Mouse (Mus musculus) cerebellum, adult 9-11 months (tissue): ENCODE results near the gene Nufip1.

Source experiments
- DNase-seq: peaks from one replicate; pipeline ENCODE4 v3.0.0; 2022

Nufip1 gene

DNA sequence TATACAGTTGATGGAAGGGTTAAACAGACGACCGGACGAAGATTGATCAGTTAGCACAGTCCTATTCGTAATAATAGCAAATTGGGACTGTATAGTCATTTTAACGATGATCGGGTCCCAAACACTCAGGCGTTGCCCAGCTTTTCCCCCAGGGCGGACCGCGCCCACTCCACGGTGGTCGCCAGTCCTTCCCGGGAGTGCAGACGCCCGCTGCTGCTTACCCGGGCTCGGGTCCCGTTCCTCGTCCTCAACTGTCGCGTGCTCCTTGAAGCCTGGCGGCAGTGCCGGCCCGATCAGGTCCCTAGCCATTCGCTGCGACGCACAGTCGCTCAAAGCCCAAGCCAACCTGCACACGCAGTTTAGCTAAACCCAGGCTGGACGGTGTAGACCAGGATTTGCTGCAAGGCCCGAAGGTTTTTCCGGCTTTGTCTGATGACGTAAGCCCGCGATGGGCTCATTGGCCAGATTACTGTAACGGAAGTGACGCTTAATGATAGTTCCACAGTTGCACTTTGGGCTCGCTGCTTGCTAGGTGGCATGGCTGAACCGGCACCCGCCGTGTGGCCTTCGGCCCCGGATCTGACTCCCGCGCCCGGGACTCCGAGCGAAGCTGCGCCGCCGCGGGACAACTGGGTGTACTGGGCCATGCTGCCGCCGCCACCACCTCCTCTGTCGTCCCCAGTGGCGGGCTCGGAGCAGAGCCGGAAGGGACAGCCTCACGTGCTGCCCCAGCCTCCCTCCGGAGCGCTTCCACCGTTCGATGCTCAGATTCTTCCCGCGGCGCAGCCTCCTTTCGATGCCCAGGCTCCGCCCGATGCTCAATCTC, at the start of gene Nufip1, which contains the start of gene Gpalpp1:
Gene Nufip1 (plus strand): TSS at position 496 of the 826 bp plus-strand sequence.
Gene Gpalpp1 (minus strand): TSS at position 365 of the 826 bp plus-strand sequence.
- peak; percentile 92 for DNase-seq

DNA sequence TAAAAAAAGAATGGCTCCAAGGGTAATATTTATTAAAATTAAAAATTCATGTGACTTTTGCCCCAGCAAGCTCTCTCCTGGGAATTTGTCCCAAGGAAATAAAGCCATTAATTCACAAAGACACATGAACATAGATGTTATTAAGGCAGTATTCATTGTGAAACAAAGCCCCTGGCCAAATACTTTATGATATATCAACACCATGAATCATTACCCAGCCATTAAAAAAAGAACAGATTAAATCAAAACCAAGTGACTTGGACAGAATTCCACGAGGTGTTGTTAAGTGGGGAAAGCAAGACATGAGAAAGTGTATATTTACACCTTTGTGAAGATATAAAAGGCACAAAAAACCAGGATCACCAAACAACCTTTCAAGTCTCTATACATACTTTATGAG, 43.5 kb upstream of the Nufip1 start:
- DNase-seq: no peak

DNA sequence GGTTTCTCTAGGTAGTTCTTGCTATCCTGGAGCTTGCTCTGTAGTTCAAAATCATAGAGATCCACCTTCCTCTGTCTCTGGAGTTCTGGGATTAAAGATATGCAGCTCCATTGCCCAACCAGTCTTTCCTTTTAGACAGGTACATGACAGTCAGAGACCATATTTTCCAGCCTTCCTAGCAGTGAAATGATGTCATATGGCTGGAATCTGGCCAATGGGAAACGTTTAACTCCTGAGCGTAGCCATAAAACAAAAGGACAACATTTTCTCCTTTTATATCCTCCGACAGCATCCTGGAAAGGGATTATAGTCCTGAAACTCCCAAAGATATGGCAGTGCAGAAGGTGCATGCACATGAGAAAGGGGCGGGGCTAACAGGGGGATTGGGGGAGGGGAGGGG, 42.4 kb upstream of the Nufip1 start:
- no peak for DNase-seq

DNA sequence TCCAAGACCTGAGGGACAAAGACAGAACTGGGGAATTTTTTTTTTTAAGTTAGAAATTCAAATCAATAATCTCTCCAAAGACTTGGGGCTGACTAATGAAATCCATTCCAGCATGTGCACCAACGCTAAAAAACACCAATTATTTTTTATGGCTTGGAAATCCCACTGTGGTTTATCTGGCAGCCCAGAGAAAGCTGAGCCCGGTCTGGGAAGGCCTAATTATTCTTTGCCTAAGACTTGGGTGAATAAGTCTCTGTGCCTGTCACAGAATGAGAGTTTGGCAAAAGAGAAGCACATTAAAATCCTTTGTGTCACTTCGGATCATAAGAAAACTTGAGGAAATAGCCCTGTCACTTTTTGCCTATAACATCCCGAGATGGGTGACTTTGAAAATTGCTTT, 41.4 kb upstream of the Nufip1 start:
- DNase-seq: no peak

DNA sequence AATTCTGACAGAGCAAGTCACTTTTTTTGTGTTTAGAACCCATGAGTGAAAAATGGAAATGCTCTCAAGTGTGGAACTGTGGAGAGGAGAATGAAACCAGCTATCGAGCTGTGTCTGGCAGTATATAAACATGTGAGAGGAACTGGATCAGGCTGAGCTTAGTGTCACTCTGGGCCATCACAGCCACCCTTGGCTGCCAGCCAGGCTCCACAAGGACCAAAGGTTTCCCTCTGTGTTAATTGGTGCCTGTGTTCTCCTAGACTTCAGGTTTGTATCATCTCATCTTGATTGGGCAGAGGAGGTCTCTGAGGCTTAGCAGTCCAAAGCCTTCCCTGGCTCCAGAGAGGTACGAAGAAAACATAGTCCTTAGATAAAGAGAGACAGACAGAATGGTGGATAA, 38.1 kb upstream of the Nufip1 start:
- no peak for DNase-seq

DNA sequence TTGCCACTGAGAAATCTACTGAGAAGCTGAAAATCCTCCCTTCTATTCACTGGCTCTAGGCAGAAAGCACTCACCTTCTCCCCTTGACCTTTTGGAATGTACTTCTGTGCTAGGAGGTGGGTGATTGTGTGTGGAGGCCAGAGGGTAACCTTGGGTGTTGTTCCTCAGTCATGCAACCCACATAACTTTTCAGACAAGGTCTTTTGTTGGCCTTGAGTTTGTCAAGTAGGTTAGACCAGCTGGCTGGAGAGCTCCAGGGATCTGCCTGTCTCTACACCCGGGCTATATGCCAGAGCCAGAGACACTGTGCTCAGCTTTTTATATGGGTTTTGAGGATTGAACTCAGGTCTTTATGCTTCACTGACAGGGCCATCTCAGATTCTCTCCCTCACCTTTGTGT, 36.5 kb upstream of the Nufip1 start:
- DNase-seq: no peak

DNA sequence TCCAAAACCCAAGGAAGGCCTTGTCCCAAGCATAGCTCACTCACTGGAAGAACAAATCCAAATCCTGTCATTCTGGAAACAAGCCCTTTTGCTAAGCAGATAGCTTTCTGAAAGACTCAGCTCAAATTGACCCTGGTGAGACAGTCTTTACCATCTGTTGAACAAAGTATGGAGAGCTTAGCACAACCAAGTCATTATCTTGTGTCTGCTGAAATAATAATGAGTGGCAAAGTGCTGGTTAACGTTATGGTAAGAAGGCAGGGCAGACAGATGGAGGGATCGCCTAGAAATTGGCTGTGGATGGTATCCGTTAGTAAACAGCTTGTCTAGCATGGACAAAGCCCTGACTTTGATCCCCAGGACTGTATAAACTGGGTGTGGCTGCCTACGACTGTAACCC, 35.0 kb upstream of the Nufip1 start:
- no peak for DNase-seq

DNA sequence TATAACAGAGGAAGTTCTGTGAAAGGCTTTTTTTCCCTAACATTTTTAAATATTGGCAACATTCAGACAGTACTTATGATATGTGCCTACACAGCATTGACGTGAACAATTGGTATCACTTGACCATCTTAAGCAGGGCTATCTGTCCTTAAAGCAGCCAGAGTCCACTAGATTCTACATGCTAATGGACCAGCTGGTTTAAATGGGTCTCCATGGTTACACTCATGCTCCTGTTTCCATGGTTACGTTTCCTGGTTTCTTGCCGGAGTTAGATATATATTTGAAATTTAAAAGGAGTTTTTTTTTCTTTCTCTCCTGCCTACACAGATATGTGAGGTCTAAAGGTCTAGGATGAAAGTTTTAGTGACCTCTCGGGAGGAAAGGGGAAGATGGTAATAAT, 34.1 kb upstream of the Nufip1 start:
- no peak for DNase-seq

DNA sequence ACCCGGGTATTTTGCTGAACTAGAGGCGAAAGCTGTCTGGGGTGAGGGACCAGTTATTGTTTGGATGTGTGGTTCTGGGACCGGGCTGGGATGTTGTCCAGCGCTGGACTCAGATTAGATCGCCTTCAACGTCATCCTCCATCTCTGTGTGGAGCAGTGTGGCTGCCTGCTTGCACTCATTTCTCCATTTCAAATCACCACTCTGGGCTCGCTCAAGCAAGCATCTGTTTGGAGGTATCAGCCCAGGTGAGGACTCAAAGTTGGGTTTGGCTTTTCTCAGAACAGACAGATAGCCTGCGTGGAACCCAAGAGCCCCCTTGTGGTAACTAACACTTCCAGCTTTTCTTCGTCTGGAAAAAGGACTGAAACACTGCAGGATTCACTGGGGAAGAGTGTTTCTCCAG, 33.6 kb upstream of the Nufip1 start:
- peak; percentile 15 for DNase-seq

DNA sequence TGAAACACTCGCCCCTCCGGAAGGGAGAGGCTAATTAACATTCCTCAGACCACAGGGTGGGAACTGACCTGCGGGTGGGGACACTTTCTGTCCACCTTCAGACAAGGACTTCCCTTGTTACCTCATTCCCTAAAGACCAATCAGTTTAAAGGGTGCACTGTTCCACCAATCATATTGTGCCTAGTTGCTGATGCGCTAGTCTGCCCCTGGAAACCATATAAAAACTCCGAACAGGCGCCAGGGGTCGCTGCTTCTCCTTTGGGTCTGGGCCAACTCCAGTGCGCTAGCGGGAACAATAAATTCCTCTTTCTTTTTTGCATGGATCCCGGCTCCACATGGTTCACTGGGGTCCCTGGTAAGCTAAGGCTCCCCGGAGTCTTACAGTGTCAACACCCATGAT, 29.2 kb upstream of the Nufip1 start:
- DNase-seq: no peak

DNA sequence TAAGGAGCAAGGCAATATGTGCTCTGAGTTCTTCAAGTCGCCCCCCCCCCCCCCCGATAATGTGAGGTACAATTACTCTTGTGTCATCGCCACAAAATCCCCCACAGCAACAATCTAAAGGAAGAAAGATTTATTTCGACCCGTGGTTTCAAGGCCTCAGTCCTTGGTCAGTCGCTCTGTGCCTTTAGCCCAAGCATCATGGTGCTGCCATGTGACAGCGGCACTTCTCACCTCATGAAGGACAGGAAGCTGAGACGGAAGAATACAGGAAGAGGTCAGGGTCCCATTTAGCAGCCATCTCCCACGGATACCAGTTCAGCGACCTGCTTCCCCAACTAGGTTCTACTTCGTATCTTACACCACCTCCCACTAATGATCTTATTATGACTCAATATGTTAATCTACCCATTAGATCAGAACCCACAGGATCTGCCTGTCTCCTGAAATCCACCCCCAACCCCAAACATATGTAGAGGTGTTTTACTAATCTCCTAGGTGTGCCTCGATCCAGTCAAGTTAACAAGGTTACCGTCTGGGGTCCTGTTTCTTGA, 28.5 kb upstream of the Nufip1 start:
- DNase-seq: no peak

DNA sequence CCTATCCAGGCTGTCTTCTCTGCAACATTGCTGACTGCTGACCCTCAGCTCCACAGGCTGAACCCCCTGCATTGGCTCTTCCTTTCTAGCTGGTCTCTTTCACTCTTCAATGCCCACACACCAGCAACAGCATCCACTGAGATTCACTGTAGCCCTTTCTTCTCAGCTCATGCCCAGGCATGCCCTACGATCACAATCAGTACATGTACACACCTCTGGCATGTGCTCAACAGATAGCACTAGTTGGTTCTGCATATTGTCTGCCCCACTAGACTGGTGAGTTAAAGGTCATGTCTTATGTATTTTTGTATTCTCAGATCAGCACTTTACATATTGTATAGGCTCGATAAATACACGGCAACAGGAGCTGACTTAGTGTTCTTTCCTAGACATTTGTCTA, 26.5 kb upstream of the Nufip1 start:
- DNase-seq: no peak

DNA sequence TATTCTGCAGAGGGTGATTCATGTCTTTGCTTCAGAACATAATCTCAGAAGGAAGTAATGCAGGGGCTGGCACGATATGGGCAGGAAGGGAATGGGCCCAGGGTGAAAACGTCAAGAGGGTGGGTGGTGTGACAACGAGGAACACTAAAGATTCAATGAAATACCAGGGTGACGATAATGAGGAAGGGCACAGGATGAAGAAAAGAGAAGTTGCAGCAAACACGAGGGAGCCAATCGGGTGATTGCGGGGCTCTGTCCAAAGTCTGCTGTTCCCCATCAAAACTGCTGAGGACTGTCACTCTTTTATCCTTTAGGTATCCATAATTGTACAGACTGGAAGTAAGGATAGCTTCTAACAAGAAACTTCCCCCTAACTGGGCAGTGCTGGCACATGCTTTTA, 13.4 kb upstream of the Nufip1 start:
- DNase-seq: no peak

DNA sequence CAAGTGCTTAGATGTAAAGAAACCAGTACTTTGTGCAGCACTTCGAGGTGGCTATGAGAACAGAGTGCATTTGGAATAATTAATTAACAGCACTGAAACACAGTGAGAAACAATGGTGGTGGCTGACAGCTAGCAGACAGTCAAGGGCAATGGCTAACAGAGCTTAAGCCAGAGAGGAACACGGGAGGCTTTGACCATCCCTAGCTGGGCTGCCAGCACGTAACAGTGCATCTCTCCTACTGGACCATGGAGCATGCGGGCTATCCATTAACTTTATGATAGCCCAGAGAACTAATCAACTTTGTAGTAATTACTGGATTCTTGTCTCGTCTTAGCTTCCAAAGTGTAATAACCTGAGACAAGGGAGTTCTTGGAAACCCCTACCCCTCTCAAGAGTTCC, 12.9 kb upstream of the Nufip1 start:
- DNase-seq: no peak

DNA sequence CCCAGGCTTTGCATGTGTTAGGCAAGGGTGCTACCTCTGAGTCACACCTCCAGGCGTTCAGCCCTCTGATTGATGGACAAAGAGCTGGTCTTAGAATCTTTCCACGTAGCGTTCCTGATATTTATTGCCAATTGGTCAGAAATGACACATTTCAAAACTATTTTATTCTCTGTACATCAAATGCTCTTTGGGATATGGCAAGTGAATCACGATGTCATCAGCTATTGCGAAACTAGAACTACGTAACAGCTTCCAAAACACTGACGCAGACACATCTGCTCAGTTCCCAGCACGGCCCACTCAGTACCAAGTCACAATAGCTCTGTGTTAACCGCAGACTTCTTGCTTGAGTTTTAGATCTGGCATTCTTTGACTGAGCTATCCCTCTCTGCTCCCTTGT, 11.1 kb upstream of the Nufip1 start:
- no peak for DNase-seq

DNA sequence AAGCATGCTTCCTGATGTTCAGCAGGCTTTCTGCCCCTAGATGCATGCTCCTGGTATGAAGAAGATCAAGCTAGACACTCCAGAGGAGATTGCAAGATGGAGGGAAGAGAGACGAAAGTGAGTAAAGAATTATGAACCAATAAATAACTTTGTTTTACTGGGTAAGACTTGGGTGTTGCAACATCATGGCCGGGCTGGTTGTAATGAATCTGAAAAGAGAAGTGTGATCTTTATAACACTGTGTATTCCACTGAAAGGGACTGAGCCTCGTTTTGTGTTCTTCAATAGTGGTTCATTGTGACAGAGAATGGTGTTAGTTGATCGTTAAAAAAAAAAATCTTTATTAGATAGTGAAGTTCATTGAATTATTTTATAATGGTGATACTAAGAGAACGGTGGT, 5.1 kb downstream of the Nufip1 start:
- no peak for DNase-seq

DNA sequence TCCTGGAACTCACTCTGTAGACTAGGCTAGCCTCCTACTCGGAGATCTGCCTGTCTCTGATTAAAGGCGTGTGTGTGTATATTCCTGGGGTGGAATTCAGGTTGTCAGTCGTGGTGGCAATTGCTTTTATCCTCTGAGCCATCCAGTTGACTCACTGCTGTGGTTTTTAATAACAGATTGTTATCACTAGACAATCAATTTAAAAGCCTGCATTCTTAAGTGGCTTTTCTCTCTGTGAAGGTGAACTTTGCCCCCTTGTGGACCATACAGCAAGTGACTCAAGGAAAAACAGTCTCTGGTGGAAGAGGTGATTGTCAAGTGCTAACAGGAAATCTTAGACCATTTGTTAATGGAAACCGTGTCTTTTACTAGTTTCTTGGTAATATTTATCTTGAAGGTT, 8.3 kb downstream of the Nufip1 start:
- DNase-seq: no peak

DNA sequence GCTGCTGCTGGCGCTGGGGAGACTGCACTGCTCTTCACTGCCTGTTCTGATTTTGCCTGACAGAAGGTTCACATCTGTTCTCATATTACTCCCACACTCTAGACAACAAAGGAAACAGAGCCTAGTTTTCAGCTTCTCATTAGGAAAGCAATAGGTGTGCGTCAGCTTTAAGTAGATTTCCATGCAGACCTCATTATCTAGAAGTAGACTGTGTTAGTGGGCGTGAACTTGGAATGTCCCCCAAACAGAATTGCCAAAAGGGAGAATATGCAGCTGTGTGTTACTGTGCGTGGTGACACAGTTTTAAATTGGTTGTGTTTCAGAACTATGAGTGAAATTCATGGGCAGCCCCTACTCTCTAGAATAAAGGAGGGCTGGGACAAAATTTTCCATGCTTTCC, 9.8 kb downstream of the Nufip1 start:
- DNase-seq: no peak

DNA sequence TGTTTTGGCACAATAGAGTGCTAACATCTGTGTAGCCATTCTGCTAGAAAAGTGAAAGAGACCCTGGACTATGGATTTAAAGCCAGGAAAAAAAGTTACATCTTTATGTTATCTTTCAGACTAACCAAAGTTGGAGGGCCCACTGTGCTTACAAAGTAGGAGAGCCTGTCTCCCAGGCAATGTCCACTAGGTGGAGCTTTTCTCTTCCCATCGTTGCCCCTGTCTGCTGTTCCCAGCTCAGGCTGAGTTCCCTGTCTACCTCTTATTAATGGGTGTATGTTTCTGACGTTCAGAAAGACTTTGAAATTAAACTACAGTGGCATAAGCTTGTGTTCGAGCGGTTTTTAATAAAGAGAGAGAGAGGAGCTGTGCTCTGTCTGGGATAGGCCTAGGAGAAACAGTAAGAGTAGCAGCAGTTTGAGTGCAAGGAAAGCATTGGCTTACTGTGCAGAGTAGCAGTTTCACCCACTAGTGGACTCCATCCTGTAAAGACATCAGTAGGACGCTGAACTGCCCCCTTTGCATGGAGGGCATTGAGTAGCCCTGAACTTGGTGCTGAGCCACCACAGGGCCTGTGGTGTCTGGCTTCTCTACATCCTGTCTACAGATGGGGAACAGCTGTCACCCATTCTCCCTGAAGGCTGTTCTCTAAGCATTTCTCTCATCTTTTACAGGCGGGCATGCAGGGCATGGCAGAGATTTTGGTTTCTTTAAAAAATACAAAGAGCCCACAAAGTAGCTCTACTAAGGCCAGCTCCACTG, 11.4 kb downstream of the Nufip1 start:
- peak; percentile 16 for DNase-seq

DNA sequence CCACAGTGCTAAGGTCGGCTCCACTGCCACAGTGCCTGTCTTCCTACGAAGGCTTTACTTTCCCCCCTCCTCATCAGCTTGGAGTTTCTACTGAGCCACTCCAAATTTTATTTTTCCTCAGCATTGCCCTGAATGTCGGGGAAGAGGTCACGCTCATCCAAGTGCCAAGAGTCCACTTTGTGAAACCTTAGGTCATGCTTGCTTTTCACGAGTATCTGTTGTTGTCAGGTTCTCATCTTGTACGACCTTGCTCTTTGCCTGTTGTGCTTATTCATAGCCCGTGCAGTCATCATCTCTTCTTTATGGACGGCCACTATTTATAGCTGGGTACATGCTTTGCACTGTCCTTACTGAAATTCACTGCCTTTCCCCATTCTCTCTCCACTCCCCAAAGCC, 12.0 kb downstream of the Nufip1 start:
- no peak for DNase-seq

DNA sequence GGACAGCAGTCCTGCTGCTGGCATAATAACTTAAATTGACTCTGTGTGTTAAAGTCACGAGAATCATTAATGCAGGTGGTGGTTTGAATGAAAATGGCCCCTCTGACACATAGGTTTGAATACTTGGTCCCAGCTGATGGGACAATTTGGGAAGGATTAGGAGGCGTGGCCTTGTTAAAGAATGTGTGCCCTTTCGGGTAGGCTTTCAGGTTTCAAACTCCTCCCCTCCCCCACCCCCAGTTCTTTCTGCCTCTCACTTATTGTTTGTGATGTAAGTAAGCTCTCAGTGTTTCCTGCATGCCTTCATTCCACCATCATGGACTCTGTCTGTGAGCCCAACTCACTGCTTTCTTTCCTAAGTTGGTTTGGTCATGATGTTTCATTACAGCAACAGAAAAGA, 16.6 kb downstream of the Nufip1 start:
- no peak for DNase-seq

DNA sequence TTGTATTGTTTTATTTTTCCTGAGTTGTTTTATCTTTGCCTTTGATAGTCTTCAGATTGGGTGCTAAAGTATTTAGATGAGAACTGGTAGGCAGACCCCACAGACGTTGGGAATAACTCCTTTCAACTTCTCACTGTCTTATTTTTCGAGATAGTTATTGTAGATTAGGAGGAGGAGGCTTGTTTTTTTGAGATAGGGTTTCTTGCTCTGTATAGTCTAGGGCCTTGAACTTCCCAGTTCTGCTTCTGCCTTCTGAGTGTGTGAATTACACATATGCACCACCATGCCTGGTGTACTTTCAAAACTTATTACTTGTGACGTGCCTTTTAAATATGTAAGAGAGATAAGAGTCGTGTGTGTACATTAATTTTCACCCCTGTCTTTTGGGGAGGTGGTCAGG, 17.5 kb downstream of the Nufip1 start:
- no peak for DNase-seq

DNA sequence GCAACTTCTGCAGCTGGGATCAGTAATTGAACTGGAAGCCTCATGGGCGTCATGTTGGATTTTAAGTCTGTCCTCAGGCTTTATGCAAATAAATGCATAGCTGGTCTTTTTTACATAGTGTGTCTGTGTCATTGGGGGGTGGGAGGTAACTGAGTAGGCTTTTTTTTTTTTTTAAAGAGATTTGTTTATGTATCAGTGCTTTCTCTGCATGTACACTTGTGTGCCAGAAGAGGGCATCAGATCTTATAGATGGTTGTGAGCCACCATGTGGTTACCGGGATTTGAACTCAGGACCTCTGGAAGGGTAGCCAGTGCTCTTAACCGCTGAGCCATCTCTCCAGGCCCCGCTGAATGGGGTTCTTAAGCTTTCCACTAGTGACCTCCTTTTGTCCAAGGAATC, 24.3 kb downstream of the Nufip1 start:
- no peak for DNase-seq

DNA sequence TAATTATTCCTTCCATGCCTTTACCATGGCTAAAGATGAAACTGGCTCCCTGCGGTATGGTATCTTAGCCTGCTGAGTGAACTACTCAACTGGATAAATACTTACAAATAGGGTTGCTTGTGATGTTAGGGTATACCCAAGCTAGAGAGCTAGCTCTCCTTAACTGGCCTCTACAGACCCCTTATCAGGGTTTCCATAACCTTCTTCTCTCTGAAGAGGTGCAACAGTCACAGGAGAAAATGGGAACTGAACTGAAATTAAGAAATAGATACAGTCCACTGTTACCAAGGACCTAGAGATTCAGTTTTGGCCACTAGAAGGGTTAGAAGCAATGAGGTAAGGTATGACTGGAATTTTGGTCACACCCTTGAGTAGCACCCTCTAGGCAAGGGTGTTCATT, 34.6 kb downstream of the Nufip1 start:
- no peak for DNase-seq
